Mouse (Mus musculus): ENCODE measurements around the gene Cox7a2l.
A peak's percentile ranks its signal among the peaks of the same experiment; 100 is the strongest.

Cox7a2l gene

DNA sequence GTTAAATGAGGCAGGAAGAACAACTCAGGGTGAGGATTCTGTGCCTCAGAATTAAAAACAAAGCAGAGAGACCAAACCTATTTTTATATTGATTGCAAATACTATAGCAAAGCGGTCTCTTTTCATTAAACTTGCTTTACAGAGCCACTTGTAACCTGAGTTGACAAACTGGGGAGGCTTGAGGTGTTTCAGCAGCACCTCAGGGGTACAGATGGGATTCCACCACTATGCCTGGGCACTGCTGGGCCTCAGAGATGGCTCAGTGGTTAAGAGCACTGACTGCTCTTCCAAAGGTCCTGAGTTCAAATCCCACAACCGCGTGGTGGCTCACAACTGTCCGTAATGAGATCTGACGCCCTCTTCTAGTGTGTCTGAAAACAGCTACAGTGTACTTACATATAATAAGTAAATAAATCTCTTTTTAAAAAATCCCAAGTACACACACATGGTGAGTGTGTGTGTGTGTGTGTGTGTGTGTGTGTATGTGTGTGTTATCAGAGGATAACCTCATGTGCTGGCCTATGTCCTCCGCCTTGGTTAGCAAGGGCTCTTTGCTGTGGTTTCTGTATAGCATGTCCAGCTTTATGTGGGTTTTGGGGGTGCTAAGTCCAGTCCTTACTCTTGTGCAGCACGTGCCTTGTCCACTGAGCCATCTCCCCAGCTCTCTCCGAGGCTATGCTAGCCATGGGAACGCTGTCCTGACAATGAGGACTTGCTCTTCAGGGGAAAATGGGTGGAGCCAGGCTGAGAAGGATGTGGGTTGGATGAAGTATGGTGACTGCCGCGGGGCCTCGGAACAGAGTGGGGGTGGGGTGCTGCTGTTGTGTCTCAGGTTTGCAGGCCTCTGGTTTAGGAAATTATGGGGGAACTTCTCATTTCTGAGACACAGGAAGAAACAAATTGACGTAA lies 9.7 kb upstream of the Cox7a2l start:
- DNase-seq (ENCODE audit: low read depth, low spot score), result no peak

GRCm38 (mm10) chr17:83526091-83526561 lies 9.0 kb upstream of the Cox7a2l start:
- DNase-seq (ENCODE audit: low read depth, low spot score), result no peak

GRCm38 (mm10) chr17:83525596-83525995 lies 8.5 kb upstream of the Cox7a2l start:
- DNase-seq (ENCODE audit: low read depth, low spot score), result no peak

- DNase-seq (ENCODE audit: low read depth, low spot score), result no peak
Observed at GRCm38 (mm10) chr17:83524753-83525152, 7.6 kb upstream of the Cox7a2l start.

GRCm38 (mm10) chr17:83522590-83523379 lies 5.7 kb upstream of the Cox7a2l start:
- DNase-seq (ENCODE audit: low read depth, low spot score), result no peak

DNA sequence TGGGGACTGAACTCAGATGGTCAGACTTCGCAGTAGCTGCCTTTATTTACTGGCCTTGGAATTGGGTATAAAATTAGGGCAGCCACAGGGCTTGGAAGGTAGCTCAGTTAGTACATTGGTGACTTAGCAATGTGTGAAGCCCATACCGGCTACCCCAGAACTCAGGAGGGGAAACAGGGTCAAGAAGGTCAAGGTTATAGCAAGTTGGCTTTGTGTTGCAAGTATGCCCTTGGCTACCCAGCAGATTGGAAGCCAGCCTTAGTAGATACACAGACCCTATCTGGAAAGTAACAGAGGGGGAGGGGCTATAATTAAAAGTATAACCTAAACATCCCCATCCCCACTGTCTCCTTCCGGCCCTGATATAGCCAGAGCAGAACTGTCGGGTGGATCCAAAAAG lies 4.8 kb upstream of the Cox7a2l start:
- no peak for DNase-seq (ENCODE audit: low read depth, low spot score)

DNA sequence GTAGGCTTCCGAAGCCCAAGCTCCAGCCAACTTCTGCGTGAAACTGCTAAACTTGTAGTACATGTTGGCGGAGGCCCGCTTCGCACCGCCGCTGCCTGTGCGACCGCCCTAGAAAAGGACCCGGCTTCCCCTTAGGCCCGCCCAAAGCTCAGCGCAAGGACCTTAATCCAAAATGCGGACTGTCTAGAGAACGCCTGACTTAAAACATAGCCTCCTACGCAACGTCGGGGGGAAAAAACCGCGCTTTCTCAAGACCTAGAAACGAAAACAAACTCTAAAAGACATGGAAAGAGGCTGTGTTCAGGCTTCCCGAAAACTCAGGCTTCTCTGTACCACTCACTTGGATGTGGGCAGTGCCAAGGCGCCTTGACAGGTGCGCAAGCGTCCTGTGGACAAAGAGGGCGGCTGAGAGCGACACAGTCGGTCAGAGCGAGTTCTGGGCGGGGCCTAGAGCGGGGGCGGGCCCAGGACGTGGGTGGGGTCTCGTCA lies 2.9 kb downstream of the Cox7a2l start:
- peak; percentile 92 for DNase-seq (ENCODE audit: low read depth, low spot score)

DNA sequence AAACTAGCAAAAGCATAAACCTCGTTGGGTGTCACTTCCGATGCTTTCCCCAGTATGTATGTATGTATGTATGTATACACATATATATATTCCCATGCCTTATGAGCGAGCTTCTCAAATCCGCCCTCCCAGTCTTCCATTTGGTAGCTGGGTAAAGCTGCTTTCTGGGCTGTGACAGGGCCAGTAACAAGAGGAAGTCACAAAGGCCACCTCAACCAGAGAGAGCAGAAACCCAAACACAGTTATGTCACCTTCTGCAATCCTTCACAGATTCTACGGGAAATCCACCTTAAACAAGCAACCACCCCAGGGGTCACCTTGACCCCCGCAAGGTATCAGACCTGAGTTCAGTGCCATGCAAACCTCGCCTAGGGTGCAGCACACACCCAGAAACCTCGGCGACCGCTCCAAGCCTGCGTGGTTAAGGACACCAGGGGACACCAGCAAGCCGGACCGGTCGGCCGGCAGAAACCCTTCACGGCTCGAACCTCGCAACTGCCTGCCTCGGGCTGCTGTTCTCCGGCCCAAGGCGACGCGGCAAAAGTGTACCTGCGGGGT lies 3.4 kb downstream of the Cox7a2l start:
- DNase-seq (ENCODE audit: low read depth, low spot score), result no peak

- no peak for DNase-seq (ENCODE audit: low read depth, low spot score)
Observed at GRCm38 (mm10) chr17:83512130-83512529, 5.0 kb downstream of the Cox7a2l start.

- no peak for DNase-seq (ENCODE audit: low read depth, low spot score)
Observed at GRCm38 (mm10) chr17:83503693-83504092, 13.4 kb downstream of the Cox7a2l start.

GRCm38 (mm10) chr17:83499692-83500091 lies 17.4 kb downstream of the Cox7a2l start:
- no peak for DNase-seq (ENCODE audit: low read depth, low spot score)

GRCm38 (mm10) chr17:83498889-83499288 lies 18.2 kb downstream of the Cox7a2l start:
- DNase-seq (ENCODE audit: low read depth, low spot score), result no peak

DNA sequence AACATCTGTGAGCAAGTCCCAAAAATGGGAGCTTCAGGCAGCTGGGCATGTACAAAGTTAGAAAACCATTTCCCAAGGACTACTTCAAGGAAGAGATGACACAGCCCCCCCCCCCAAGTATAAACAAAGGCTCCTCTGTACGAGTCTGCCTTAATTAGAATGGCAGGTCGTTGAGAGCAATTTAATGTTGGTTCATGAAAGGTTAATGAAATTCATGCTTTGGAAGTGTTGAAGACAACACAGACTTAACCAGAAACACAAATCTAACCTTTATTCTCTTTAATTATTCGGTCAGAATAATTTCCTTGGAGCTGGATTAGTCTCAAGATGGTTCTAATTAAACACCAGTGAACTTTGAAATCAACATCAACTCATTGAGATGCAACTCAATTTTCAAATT lies 29.4 kb downstream of the Cox7a2l start:
- DNase-seq (ENCODE audit: low read depth, low spot score), result no peak

GRCm38 (mm10) chr17:83483784-83484183 lies 33.3 kb downstream of the Cox7a2l start:
- no peak for DNase-seq (ENCODE audit: low read depth, low spot score)

- DNase-seq (ENCODE audit: low read depth, low spot score), result no peak
Observed at GRCm38 (mm10) chr17:83482817-83483536, 34.2 kb downstream of the Cox7a2l start.

DNA sequence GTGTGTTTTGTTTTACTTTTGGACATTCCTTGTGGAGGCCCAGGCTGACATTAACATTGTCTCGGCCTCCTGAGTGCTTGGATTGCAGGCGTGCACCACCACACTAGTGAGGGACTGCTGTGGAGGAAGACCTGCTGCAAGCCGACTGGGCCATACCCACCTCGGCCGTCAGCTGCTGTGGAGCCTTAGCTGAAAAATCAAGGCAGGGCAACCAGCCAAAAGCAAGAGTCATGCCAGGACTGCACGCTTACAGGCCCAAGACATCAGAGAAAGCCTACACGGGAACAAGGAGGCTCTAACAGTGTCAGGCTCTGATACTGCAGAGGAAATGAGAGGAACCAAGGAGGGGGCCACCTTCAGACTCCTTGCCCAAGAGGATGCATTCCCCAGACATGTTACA lies 35.6 kb downstream of the Cox7a2l start:
- no peak for DNase-seq (ENCODE audit: low read depth, low spot score)

DNA sequence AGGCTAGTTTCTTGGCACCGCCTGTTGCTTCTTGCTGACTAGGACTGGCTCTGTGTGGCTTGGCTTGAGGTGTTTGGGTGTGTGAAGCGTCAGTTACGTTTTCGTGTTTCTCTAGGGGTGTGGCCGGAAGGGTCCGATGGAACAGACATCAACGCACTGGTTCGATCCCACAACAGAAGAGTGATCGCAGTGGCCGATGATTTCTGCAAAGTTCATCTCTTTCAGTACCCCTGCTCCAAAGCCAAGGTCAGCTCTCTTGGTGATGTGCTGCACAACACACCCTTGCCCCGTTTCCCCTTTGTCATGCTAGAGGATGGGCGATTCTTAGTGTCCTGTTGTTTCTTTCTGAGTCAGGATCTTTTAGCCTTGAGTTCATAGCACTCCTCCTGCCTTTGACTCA lies 40.0 kb downstream of the Cox7a2l start:
- no peak for DNase-seq (ENCODE audit: low read depth, low spot score)

DNA sequence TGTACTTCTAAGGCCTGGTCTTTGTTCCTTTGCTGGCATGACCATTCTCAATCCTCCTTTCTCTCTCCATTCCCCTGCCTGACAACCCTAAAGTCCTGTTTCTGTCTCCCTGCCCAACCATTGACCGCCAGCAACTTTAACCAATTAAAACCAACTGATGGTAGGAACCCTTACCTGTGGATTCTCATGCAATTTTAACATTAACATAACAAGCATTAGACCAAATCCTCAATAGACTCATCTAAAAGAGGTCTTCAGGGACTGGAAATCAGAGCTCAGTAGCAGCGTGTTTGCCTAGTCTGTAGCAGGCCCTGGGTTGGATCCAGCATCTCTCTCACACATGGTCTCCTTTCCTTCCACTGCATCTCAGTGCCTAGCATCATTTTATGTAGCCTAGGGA lies 47.5 kb downstream of the Cox7a2l start:
- no peak for DNase-seq (ENCODE audit: low read depth, low spot score)

DNA sequence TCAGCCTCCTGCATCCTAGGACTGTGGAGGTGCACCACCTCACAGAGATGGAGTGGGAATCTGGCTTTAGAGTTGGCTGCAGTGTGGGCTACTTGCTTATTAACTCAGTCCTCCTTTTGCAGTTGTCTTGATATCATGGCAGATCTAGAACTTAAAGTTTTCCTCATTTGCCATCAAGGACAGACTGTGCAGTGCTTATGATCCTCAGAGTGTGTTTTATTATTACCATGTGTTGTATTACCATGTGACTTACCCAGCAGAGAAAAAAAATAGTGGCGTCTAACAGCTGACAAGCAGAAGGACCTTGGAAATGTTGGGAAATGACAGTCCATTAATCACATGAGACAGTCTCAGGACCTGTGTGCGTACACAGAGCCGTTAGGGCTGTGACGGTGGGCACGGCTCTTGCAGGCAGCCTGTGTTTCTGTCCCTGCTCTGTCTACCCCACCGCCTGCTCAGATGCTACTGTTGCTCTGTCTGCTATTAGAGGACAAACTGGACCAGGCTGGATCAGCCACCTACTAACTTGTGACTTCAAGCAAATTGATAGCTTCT lies 50.4 kb downstream of the Cox7a2l start:
- no peak for DNase-seq (ENCODE audit: low read depth, low spot score)

DNA sequence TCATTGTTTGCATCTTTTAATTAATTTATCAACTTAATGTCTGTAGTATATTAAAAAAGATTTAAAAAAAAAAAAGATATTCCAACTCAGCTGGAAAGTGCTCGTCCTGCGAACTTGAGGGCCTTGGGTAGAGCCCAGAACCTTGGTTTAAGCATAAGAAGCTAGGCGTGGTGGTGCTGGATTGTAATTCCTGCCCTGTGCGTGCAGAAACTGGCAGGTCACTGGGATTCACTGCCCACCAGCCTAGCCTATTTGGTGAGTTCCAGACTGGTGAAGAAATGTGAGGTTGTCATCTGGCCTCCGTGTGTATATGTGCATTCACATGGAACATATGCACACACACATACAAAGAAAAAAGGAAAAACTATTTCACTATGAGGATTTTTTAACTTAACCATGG lies 51.2 kb downstream of the Cox7a2l start:
- no peak for DNase-seq (ENCODE audit: low read depth, low spot score)

- no peak for DNase-seq (ENCODE audit: low read depth, low spot score)
Observed at GRCm38 (mm10) chr17:83457271-83457670, 59.9 kb downstream of the Cox7a2l start.

Measured in brain, embryonic 18.5 days (tissue).